Mouse (Mus musculus) adrenal gland, adult 8-10 months (tissue): ENCODE results near the gene Gga1. TPM values are rescaled to one million over a fixed set of nuclear protein-coding genes. Genes with fewer than 3 reads are reported as not detected.

Experiments
- DNase-seq: peaks from one replicate; pipeline ENCODE4 v3.0.0; 2022
- total RNA-seq, 4 experiments: library from RNA; stranded (reverse); gene quantifications; 2 replicates each; pipeline ENCODE4 v1.2.4; 2022

Gene Gga1
- total RNA-seq = 10 to 100 TPM; 57.9 to 79.2 (median 66.5) TPM

DNA sequence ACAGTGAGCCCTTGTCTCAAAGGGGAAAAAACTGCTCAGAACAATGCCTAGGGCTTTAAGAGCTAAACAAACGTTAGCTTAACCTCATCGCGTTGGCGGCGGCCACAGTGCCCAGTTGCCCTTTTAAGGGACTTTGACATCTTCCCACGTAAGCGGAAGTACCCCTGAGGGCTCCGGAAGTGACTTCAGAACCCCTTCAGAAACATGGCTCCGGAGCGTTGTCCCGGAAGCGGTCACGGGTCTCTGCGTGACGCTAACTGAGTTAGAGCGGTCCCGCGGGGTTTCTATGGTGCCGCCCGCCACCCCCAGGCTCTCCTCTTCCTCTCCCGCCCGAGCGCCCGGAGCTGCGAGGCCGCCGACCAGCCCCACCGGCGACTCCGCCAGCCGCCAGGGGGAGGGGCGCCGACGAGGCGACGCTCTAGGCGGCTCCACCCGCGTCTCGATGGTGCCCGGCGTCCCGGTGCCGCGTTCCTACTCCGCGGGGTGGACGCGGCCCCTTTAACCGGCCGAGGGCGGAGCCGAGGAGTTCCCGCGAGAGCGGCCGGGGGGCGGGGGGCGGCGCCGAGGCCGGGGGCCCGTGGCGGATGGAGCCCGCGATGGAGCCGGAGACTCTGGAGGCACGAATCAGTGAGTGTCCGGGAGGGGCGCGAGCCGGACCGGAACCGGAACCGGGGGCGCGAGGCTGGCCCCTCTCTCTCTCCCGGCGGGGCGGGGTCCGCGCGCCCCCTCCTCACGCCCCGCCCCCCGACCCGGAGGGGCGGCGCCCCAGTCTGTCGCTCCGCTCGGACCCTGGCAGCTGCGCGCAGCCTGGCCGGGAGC is at the start of gene Gga1:
Gga1 (plus strand) TSS at position 200 of the 819 bp plus-strand sequence.
- peak; percentile 92 for DNase-seq

DNA sequence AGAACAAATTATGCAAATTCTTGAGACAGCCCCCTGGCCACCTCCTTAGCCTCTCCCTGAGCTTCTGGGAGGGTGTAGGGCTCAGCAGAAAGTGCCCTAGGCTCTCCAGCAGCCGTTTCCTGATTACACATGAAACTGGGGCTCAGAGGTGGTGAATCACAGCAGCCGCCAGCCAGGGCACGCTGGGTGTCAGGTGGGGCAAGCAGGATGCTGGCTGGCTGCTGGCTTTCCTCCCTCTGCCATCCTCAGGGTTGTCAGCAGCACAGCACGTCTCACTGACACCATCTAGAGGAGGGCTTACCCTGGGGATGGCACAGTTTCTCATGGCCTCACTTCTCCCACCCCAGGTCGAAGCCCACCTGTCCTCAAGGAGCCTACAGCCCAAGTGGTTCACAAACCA is 48.7 kb upstream of the Gga1 start:
- no peak for DNase-seq

DNA sequence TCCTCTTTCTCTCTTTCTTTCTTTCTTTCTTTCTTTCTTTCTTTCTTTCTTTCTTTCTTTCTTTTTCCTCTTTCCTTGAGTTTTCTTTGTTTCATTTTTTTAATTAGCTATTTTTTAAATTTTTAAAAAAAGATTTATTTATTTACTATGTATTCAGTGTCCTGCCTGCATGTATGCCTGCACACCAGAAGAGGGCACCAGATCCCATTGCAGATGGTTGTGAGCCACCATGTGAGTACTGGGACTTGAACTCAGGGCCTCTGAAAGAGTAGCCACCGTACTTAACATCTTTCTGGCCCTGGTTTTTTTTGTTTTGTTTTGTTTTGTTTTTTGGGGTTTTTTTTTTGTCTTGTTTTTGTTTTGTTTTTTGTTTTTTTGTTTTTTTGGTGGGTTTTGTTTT is 47.4 kb upstream of the Gga1 start:
- no peak for DNase-seq

- DNase-seq = no peak
These were observed 46.0 kb upstream of the Gga1 start for GRCm38 (mm10) chr15:78830742-78831719.

DNA sequence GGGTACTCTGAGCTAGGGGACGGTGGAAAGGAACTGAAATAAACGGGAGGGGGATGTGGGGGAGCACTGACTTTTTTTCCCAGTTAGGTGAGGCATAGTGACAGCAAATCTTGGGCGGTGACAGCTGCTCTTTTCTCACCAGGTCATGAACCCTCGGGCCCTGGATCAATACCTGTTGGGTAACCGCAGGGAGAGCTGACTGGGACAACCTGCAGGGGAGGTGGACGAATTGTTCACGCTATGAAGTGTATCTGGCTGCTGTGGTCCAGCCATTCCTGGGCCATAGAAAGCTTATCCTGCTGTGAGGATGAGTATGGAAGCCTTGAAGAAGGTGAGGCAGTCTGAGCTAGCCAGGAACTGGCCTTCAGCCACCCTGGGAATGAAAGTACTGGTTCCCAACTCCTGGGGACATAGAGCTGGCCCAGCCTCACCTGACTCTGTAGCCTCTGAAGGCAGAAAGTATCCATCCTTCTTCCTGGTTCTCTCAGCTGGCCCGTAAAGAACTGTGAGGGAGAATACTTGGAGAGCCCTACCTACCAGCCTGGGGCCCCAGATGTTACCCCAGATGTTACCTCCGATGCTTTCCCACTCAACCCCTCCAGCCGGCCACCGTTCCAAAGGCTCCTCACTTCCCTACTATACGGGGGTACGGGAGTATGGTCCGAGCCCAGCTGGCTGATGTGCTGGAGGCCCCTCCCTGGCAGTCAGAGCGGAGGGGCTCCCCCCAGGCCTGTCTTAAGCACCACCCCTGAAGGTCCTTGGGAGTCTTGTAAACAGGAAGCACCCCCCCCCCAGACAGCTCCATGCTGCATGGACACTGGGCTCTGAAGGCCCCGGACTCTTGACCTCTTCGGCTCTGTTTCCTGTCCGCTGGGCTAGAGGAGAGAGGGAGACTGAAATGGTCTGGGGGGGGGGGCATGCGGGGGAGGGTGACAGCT is 45.0 kb upstream of the Gga1 start:
- DNase-seq = no peak

DNA sequence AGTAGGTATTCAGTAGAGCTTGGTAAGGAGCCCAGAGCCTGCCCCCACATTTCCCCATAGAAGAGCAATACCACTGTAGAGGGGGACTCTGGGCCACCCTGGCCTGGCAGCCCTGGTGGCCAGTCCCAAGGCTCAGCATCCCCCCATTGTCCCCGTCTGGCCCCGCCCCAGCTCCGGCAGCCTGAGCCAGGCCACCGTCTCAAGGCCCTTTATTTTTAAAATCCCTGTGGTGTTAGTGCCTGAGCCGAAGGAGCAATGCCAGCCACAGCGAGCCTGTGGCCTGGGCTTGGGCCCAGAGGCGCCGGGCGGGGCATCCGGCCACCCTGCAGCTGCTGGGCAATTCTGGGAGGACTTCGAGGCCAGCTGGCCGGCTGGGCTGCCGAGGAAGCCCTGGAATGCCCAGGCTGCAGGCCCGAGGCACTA is 44.3 kb upstream of the Gga1 start:
- peak; percentile 88 for DNase-seq

DNA sequence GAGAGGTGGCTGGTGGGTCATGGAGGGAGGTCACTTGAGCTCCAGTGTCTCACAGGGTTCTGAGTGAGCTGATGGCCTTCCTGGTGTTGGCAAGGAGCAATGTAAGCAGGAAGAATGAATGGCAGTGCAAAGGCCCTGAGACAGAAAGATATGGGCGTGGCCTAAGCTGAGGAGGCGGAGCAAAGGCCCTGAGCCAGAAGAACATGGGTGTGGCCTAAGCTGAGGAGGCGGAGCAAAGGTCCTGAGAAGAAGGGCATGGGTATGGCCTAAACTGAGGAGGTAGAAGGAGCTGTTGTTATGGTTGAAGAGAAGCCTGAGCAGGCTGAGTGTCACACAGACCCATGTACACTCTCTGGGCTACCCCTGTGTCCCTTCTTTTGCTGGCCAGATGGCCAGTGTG is 43.4 kb upstream of the Gga1 start:
- DNase-seq = no peak

DNA sequence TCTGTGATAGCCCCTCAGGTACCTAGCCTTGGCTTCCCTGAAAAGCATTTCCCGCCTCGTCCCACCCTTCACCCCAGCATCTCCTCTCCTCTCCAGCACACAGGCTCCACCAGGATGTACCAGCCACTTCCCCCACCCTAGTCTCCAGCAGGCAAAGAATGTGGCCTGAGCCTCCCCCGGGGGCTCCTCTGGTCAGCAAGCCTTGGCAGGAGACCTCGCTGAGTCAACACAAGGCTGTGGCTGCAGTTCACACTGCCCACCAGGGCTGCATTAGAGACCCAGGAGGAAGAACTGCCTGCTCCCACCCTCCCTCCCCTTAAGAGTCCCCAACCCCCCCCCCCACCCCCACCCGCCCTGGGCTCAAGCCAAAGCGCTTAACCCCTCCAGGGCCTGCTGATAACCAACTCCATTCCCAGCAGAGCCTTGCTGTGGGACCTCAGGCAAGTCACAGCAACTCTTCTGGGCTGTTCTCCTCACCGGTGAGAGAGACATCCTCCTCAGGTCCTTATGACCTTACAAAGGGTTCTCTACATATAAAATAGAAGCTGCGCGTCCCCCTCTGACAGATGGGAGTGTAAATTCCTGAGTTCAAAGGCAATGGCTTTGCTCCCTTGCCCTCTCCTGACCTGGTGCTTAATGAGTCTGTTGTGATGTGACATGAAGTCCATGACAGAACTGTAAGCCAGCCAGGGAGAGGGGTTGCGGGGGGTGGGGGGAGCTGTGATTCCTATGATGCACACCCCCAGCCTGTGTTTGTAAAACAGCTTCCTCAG is 42.6 kb upstream of the Gga1 start:
- DNase-seq = no peak

- no peak for DNase-seq
These were observed 41.5 kb upstream of the Gga1 start for GRCm38 (mm10) chr15:78835200-78836085.

DNA sequence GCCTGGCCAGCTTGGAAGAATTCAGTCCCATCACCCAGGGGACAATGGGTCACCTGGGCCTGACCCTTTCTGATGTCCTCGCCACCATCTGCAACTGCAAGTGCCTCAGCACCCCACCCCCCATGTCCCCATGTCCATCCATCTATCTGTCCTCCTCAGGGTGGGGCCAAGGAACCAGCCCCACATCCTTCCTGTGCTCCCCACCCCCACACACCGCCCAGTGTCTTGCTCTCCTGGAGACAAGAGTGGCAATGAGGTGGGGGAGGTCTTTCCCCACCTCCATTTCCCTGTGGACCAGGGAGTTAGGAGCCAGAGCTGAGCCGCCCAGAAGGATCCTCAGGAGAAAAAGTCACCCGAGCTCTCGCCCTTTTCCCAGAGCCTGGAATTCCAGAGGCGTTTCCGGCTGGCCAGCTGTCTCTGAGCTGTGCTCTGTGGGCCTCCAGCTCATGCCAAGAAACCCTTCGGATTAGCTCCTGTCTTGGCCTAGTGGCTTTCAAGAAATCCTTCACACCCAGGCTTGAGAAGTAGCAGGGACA is 40.8 kb upstream of the Gga1 start:
- no peak for DNase-seq

GRCm38 (mm10) chr15:78839744-78840143 is 37.2 kb upstream of the Gga1 start:
- DNase-seq = no peak

GRCm38 (mm10) chr15:78840241-78840640 is 36.7 kb upstream of the Gga1 start:
- DNase-seq = no peak

GRCm38 (mm10) chr15:78840751-78841150 is 36.2 kb upstream of the Gga1 start:
- no peak for DNase-seq

DNA sequence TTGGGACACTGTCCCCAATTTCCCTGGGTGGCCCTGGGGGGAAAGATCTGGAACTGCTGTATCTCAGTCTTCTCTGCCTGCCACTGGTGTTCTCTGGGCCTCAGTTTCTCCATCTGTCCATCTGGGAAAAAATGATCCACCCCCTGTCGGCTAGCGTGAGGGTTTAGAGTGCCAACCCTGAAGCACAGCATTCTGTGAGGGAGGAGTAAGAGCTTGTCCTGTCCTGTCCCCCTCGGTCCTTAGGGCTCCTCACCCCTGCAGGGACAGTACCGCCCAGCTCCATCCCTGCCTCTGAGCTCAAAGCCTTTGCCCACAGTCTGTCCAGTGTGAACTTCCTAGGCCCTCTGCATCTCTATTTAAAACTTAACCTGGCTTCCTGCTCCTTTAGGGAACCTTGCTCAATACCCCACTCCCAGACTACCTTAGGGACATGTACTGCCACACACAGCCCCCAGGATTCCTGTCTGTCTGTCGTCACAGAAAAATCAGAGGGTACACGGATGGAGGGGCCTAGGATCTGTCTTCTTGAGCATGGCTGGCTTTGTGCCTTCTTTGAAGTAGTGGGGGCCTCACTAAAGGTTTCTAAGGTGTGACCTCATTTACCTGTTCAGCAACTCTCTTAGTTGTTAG is 35.7 kb upstream of the Gga1 start:
- no peak for DNase-seq

DNA sequence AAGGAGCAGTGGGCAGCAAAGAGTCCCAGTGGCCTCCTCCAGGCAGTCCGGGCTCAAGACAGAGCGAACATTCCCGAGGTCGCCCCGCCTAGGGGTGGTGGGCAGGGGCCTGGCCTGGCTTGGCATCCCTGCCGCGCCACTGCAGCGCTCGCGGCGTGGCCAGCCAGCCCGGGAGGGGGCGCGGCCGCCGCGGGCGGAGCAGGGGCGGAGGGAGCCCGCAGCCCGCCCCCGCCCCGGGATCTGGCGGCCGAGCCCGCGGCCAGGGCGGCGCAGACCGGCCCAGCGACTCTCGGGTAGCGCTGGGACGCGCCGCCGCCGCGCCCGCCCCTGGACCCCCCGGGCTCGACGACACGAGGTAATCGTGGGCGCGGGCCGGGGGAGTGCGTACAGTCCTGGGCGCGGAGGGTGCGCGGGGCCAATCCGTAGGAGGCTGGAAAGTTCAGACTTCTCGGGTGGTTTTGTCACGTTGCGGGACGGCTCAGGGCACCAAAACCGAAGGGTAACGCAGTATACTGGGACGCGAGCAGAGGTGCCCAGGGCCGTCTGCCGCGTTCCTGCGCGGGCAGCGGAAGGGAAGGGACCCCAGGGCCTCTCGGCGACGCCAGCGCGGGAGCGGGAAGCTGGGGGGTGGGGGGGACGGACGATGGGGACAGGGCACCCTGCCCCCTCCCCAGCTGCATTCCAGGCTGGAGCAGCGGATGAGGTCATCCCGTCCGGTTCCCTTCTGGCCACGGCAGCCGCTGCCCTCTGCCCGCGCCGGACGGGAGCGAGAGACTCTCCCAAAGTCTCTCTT is 34.4 kb upstream of the Gga1 start, which contains the start of gene Cdc42ep1:
Cdc42ep1 (plus strand) TSS at position 254 of the 793 bp plus-strand sequence.
- peak; percentile 73 for DNase-seq

DNA sequence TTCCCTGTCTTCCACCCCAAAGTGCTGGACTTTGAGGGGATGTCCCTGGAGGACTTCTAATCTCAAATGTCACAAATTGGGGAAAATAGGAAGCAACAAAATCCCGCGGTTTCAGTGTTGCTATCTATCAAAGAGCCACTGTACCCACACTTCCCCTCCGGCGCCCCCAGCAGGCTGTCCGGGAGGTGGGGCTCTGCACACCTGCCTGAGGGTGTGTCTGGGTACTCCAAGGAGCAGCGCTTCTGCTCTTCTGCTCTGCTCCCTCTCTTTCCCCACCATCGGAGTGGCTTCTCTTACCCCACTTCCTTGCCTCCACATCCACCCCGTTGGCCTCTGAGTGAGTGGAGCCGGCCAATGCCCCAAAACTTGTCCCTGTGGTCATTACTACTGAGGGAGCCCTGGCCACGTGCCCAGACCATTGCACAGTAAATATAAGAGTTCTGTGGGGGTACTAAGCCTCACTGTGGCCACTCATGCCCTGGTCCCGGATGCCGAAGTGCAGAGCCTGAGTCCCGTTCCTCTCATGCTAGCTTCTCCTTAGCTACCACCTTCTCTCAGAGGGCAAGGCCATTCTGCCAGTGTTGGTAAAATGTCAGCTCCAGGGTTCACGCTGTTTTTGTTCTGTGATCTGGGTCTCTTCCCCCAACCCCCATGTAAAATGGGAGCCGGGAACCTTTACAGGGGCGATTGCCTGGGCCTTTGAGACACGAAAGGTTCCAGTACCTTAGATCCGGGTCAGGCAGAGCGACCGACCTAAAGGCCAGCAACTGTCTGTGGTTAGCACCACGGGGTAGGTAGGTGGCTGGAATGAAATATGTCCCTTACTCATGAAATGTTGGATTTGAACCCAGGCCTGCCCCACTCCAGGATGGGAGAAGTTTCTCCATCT is 33.2 kb upstream of the Gga1 start:
- DNase-seq = no peak

- peak; percentile 89 for DNase-seq
These were observed 32.2 kb upstream of the Gga1 start for GRCm38 (mm10) chr15:78844791-78845190.
